Mouse (Mus musculus): Measurements from ENCODE around the gene Tmem256. TPM values are rescaled to one million over a fixed set of nuclear protein-coding genes. Genes with fewer than 3 reads are reported as not detected.

The Tmem256 gene
- total RNA-seq, 2 experiments from 2014 or later: 143 to 166 TPM

- no peak for DNase-seq
Measured at GRCm38 (mm10) chr11:69816520-69816919, 21.8 kb upstream of the Tmem256 start.

- DNase-seq: no peak
Measured at GRCm38 (mm10) chr11:69818365-69818764, 19.9 kb upstream of the Tmem256 start, which contains the start of gene Spem2. Gene Spem2 (minus strand): TSS chr11:69818465.

- DNase-seq: no peak
Measured at GRCm38 (mm10) chr11:69818871-69819270, 19.4 kb upstream of the Tmem256 start.

- no peak for DNase-seq
Measured at GRCm38 (mm10) chr11:69822080-69822479, 16.2 kb upstream of the Tmem256 start, which contains the start of gene Spem1. Gene Spem1 (minus strand): TSS chr11:69822180.

- DNase-seq: no peak
Measured at GRCm38 (mm10) chr11:69823456-69823855, 14.9 kb upstream of the Tmem256 start.

GRCm38 (mm10) chr11:69828832-69829231 is 9.5 kb upstream of the Tmem256 start:
- no peak for DNase-seq

GRCm38 (mm10) chr11:69833554-69833953 is 4.8 kb upstream of the Tmem256 start:
- DNase-seq: no peak

GRCm38 (mm10) chr11:69834001-69834549 is 4.2 kb upstream of the Tmem256 start:
- DNase-seq: peak; percentile 36

GRCm38 (mm10) chr11:69835326-69835965 is 2.9 kb upstream of the Tmem256 start:
- no peak for DNase-seq

GRCm38 (mm10) chr11:69835966-69836335 is 2.4 kb upstream of the Tmem256 start:
- no peak for DNase-seq

- peak; percentile 47 for DNase-seq
Measured at GRCm38 (mm10) chr11:69836703-69837576, 1.4 kb upstream of the Tmem256 start.

- no peak for DNase-seq
Measured at GRCm38 (mm10) chr11:69837604-69837951, 736 bp upstream of the Tmem256 start, which contains the start of gene Nlgn2. Gene Nlgn2 (minus strand): TSS chr11:69837784.

GRCm38 (mm10) chr11:69838714-69839104 is 395 bp downstream of the Tmem256 start:
- no peak for DNase-seq

GRCm38 (mm10) chr11:69846198-69846680 is 7.9 kb downstream of the Tmem256 start, which contains the start of gene Plscr3:
Gene Plscr3 (plus strand): TSS chr11:69846376.
- peak; percentile 95 for DNase-seq

GRCm38 (mm10) chr11:69846738-69847688 is 8.7 kb downstream of the Tmem256 start:
- DNase-seq: peak; percentile 45

- no peak for DNase-seq
Measured at GRCm38 (mm10) chr11:69848021-69848420, 9.7 kb downstream of the Tmem256 start.

- no peak for DNase-seq
Measured at GRCm38 (mm10) chr11:69849128-69849527, 10.8 kb downstream of the Tmem256 start.

GRCm38 (mm10) chr11:69849884-69850283 is 11.6 kb downstream of the Tmem256 start:
- no peak for DNase-seq

- no peak for DNase-seq
Measured at GRCm38 (mm10) chr11:69850754-69851153, 12.4 kb downstream of the Tmem256 start.

- no peak for DNase-seq
Measured at GRCm38 (mm10) chr11:69853994-69854393, 15.7 kb downstream of the Tmem256 start.

GRCm38 (mm10) chr11:69854680-69855079 is 16.4 kb downstream of the Tmem256 start:
- no peak for DNase-seq

GRCm38 (mm10) chr11:69855347-69855746 is 17.0 kb downstream of the Tmem256 start:
- peak; percentile 63 for DNase-seq

Measured in heart, postnatal 4 days (tissue).